Mouse (Mus musculus) intestine, embryonic 15.5 days (tissue): ENCODE data around the gene Hist1h2ae. TPM values are rescaled to one million over a fixed set of nuclear protein-coding genes. Genes with fewer than 3 reads are reported as not detected.

Experiments used
- polyA plus RNA-seq: library from polyadenylated mRNA; unstranded; fragments of >200 nt; fragmentation: Nextera tagmentation; extraction: Ambion mirVana; gene quantifications from 2 replicates; pipeline ENCODE4 v1.2.1, GENCODE M21; 2015

The Hist1h2ae gene
- polyA plus RNA-seq, 1 experiment from 2014 or later, result 89.5 TPM

Other genes starting within 250 kb of the Hist1h2ae start
- 34.5 and 40.5 TPM in 2 replicates for gene Zfp322a, start 202.0 kb downstream of the Hist1h2ae start, polyA plus RNA-seq
- 11.2 TPM in 2 replicates for gene Abt1, start 147.4 kb downstream of the Hist1h2ae start, polyA plus RNA-seq
- gene Btn1a1, start 105.3 kb downstream of the Hist1h2ae start, polyA plus RNA-seq, result 0.08 and 0.11 TPM in 2 replicates
- 0.16 and 0.23 TPM in 2 replicates for gene Btn2a2, start 82.4 kb downstream of the Hist1h2ae start, polyA plus RNA-seq
- gene Hist1h4h, start 40.2 kb downstream of the Hist1h2ae start, polyA plus RNA-seq, result 4.6 and 4.8 TPM in 2 replicates
- 6.7 TPM in 1 of 2 replicates, not detected in the other for gene Hist1h2af, start 37.3 kb downstream of the Hist1h2ae start, polyA plus RNA-seq
- gene Hist1h3g, start 35.8 kb downstream of the Hist1h2ae start, polyA plus RNA-seq, result 6.1 and 6.2 TPM in 2 replicates
- gene Hist1h2bh, start 27.8 kb downstream of the Hist1h2ae start, polyA plus RNA-seq, result 1.1 and 1.3 TPM in 2 replicates
- gene Hist1h3f, start 27.2 kb downstream of the Hist1h2ae start, polyA plus RNA-seq, result 0.45 and 0.97 TPM in 2 replicates
- gene Hist1h4f, start 19.6 kb downstream of the Hist1h2ae start, polyA plus RNA-seq, result 0.88 and 1.0 TPM in 2 replicates
- gene Hist1h1d, start 18.0 kb downstream of the Hist1h2ae start, polyA plus RNA-seq, result 0.46 and 0.64 TPM in 2 replicates
- gene Hist1h3e, start 8.9 kb downstream of the Hist1h2ae start, polyA plus RNA-seq, result 3.5 and 4.3 TPM in 2 replicates
- gene Hist1h2bg, start 176 bp upstream of the Hist1h2ae start, polyA plus RNA-seq, result 7.1 and 11.5 TPM in 2 replicates
- gene Hist1h2bf, start 3.0 kb upstream of the Hist1h2ae start, polyA plus RNA-seq, result 4.2 and 4.5 TPM in 2 replicates
- 1.8 and 3.0 TPM in 2 replicates for gene Hist1h2ad, start 3.2 kb upstream of the Hist1h2ae start, polyA plus RNA-seq
- gene Hist1h3d, start 4.5 kb upstream of the Hist1h2ae start, polyA plus RNA-seq, result 5.2 and 6.2 TPM in 2 replicates
- gene Hist1h4d, start 10.4 kb upstream of the Hist1h2ae start, polyA plus RNA-seq, result 98.7 and 101 TPM in 2 replicates
- gene Hist1h2be, start 49.9 kb upstream of the Hist1h2ae start, polyA plus RNA-seq, result 1.6 and 2.0 TPM in 2 replicates
- gene Hist1h1e, start 51.3 kb upstream of the Hist1h2ae start, polyA plus RNA-seq, result 17.6 and 21.2 TPM in 2 replicates
- 1.3 and 1.5 TPM in 2 replicates for gene Hist1h2ac, start 112.7 kb upstream of the Hist1h2ae start, polyA plus RNA-seq
- 79.3 and 89.9 TPM in 2 replicates for gene Hist1h2bc, start 113.0 kb upstream of the Hist1h2ae start, polyA plus RNA-seq
- gene Hist1h1t, start 124.6 kb upstream of the Hist1h2ae start, polyA plus RNA-seq, result not detected in 2 replicates
- 4.7 and 5.7 TPM in 2 replicates for gene Hist1h4c, start 127.2 kb upstream of the Hist1h2ae start, polyA plus RNA-seq
- 6.4 and 7.9 TPM in 2 replicates for gene Hfe, start 139.6 kb upstream of the Hist1h2ae start, polyA plus RNA-seq
- gene Hist1h1c, start 167.6 kb upstream of the Hist1h2ae start, polyA plus RNA-seq, result 32.4 and 36.0 TPM in 2 replicates
- 4.4 and 7.7 TPM in 2 replicates for gene Hist1h3c, start 174.4 kb upstream of the Hist1h2ae start, polyA plus RNA-seq
- 2.4 and 3.8 TPM in 2 replicates for gene Hist1h2bb, start 175.5 kb upstream of the Hist1h2ae start, polyA plus RNA-seq
- 39.8 and 44.9 TPM in 2 replicates for gene Hist1h2ab, start 179.9 kb upstream of the Hist1h2ae start, polyA plus RNA-seq
- gene Hist1h3b, start 181.0 kb upstream of the Hist1h2ae start, polyA plus RNA-seq, result 6.4 and 9.2 TPM in 2 replicates
- gene Hist1h4b, start 185.8 kb upstream of the Hist1h2ae start, polyA plus RNA-seq, result 3.8 and 5.5 TPM in 2 replicates
- gene Hist1h4a, start 190.0 kb upstream of the Hist1h2ae start, polyA plus RNA-seq, result 0.48 and 1.3 TPM in 2 replicates
- 4.3 and 6.4 TPM in 2 replicates for gene Hist1h3a, start 191.2 kb upstream of the Hist1h2ae start, polyA plus RNA-seq
- 1.2 and 2.2 TPM in 2 replicates for gene Hist1h1a, start 192.4 kb upstream of the Hist1h2ae start, polyA plus RNA-seq
- gene Trim38, start 198.7 kb upstream of the Hist1h2ae start, polyA plus RNA-seq, result not detected in 2 replicates
- gene Slc17a2, start 235.8 kb upstream of the Hist1h2ae start, polyA plus RNA-seq, result 0.10 TPM in 1 of 2 replicates, not detected in the other